Mouse (Mus musculus) midbrain, embryonic 15.5 days (tissue): ENCODE data around the gene Clic6. TPM values are rescaled to one million over a fixed set of nuclear protein-coding genes. Genes with fewer than 3 reads are reported as not detected.

Experiments
- ATAC-seq: fragments of 200-750 bp; cut with Nextera tagmentation; replicated peaks from 2 replicates; pipeline ENCODE4 v1.8.0; 2017; ENCODE audit warnings: moderate TSS enrichment
- H3K27ac ChIP-seq: fragments of 300-500 bp; sonication (generic); 2 replicates; pipeline ENCODE4 v1.5.1; 2015; ENCODE audit warnings: mild to moderate bottlenecking, inconsistent platforms
- H3K27me3 ChIP-seq: fragments of 300-500 bp; sonication (generic); replicated peaks from 2 replicates; pipeline ENCODE4 v1.6.1; 2015; ENCODE audit warnings: inconsistent platforms
- H3K36me3 ChIP-seq: fragments of 300-500 bp; sonication (generic); replicated peaks from 2 replicates; pipeline ENCODE4 v1.6.1; 2015; ENCODE audit warnings: inconsistent platforms
- H3K4me1 ChIP-seq: fragments of 300-500 bp; sonication (generic); 2 replicates; pipeline ENCODE4 v1.6.1; 2015; ENCODE audit warnings: inconsistent platforms
- H3K4me2 ChIP-seq: fragments of 300-500 bp; sonication (generic); 2 replicates; pipeline ENCODE4 v1.6.1; 2015; ENCODE audit warnings: inconsistent platforms, mild to moderate bottlenecking, moderate library complexity
- H3K4me3 ChIP-seq: fragments of 300-500 bp; sonication (generic); 2 replicates; pipeline ENCODE4 v1.5.1; 2015; ENCODE audit warnings: mild to moderate bottlenecking, inconsistent platforms
- H3K9ac ChIP-seq: fragments of 300-500 bp; sonication (generic); 2 replicates; pipeline ENCODE4 v1.6.1; 2015; ENCODE audit warnings: mild to moderate bottlenecking, inconsistent platforms
- H3K9me3 ChIP-seq: fragments of 300-500 bp; sonication (generic); 2 replicates; pipeline ENCODE4 v1.6.1; 2016; ENCODE audit warnings: inconsistent platforms
- WGBS: fragments of 180-500 bp; shearing (Covaris S2); methylation state at CpG from one replicate; pipeline ENCODE4 v1.1.7; 2015; ENCODE audit warnings: mixed read lengths; 5-methylcytosine and 5-hydroxymethylcytosine counted together
- polyA plus RNA-seq: library from polyadenylated mRNA; unstranded; fragments of >200 nt; fragmentation: Nextera tagmentation; extraction: Ambion mirVana; gene quantifications from 2 replicates; pipeline ENCODE4 v1.2.1, GENCODE M21; 2015

Gene Clic6
- polyA plus RNA-seq, 1 experiment from 2014 or later = 3.7 TPM

- ATAC-seq = no peak
- no peak overlapping the region for H3K27ac ChIP-seq
- no peaks in the 10 kb centered on the region for H3K9me3 ChIP-seq
- H3K9ac ChIP-seq = no peak overlapping the region
- H3K36me3 ChIP-seq = no peaks in the 10 kb centered on the region
- no peak overlapping the region for H3K4me3 ChIP-seq
- H3K4me1 ChIP-seq = no peaks in the 10 kb centered on the region
- H3K4me2 ChIP-seq = no peak overlapping the region
- no peaks in the 10 kb centered on the region for H3K27me3 ChIP-seq
- WGBS = 85% methylated on average over 10 of the region's 10 CpGs
Measured at GRCm38 (mm10) chr16:92580981-92581380, 95.4 kb downstream of the Clic6 start.

GRCm38 (mm10) chr16:92581767-92582166, 96.2 kb downstream of the Clic6 start:
- no peak overlapping the region for H3K9ac ChIP-seq
- H3K27ac ChIP-seq = no peak overlapping the region
- 87% methylated on average over 10 of the region's 10 CpGs for WGBS
- no peak overlapping the region for H3K4me2 ChIP-seq
- H3K4me3 ChIP-seq = no peak overlapping the region
- no peak for ATAC-seq
- H3K4me1 ChIP-seq = no peaks in the 10 kb centered on the region
- H3K36me3 ChIP-seq = no peaks in the 10 kb centered on the region
- no peaks in the 10 kb centered on the region for H3K27me3 ChIP-seq
- no peaks in the 10 kb centered on the region for H3K9me3 ChIP-seq

GRCm38 (mm10) chr16:92587836-92588235, 102.3 kb downstream of the Clic6 start:
- H3K36me3 ChIP-seq = no peaks in the 10 kb centered on the region
- no peak overlapping the region for H3K27ac ChIP-seq
- 91% methylated on average over 4 of the region's 4 CpGs for WGBS
- no peak overlapping the region for H3K4me2 ChIP-seq
- H3K27me3 ChIP-seq = no peaks in the 10 kb centered on the region
- H3K9me3 ChIP-seq = no peaks in the 10 kb centered on the region
- no peak overlapping the region for H3K9ac ChIP-seq
- no peak for ATAC-seq
- H3K4me1 ChIP-seq = no peaks in the 10 kb centered on the region
- H3K4me3 ChIP-seq = no peak overlapping the region

Other genes starting within 250 kb of the Clic6 start
- 6.8 and 7.6 TPM in 2 replicates for gene Kcne2, start 193.3 kb upstream of the Clic6 start, polyA plus RNA-seq
- 57.3 and 58.1 TPM in 2 replicates for gene Smim11, start 184.4 kb upstream of the Clic6 start, polyA plus RNA-seq
- 0.06 TPM in 1 of 2 replicates, not detected in the other for gene Fam243, start 164.3 kb upstream of the Clic6 start, polyA plus RNA-seq
- 0.31 TPM in 1 of 2 replicates, not detected in the other for gene Kcne1, start 126.3 kb upstream of the Clic6 start, polyA plus RNA-seq
- 82.1 and 82.9 TPM in 2 replicates for gene Rcan1, start 14.9 kb upstream of the Clic6 start, polyA plus RNA-seq